Mouse (Mus musculus) spleen, embryonic (tissue): ENCODE results near the gene 1700029P11Rik.

ENCODE experiments used
- CTCF ChIA-PET: fragments of 350-600 bp; sonication (Branson Sonifier 250); formaldehyde crosslinking; loops from one replicate; lab custom pipeline; 2022; lab: Charles Lee

1700029P11Rik gene

GRCm38 (mm10) chr15:81993992-81994391 lies 13.7 kb downstream of the 1700029P11Rik start:
- CTCF ChIA-PET: no interaction called here

- CTCF ChIA-PET: no interaction called here
Measured at GRCm38 (mm10) chr15:82004257-82004656, 23.9 kb downstream of the 1700029P11Rik start.

- CTCF ChIA-PET: no interaction called here
Measured at GRCm38 (mm10) chr15:82011947-82012346, 31.6 kb downstream of the 1700029P11Rik start.

GRCm38 (mm10) chr15:82014745-82015391 lies 34.5 kb downstream of the 1700029P11Rik start:
- CTCF ChIA-PET: interaction anchor here (0.6 kb wide), 1 partner anchor 33 kb away, joined by 6 read pairs; no protein-coding TSS in a partner anchor

- CTCF ChIA-PET: no interaction called here
Measured at GRCm38 (mm10) chr15:82015392-82016100, 35.2 kb downstream of the 1700029P11Rik start.

GRCm38 (mm10) chr15:82016101-82016808 lies 35.9 kb downstream of the 1700029P11Rik start:
- CTCF ChIA-PET: interaction anchor here (0.6 kb wide), 1 partner anchor 24 kb away, joined by 5 read pairs; no protein-coding TSS in a partner anchor

- CTCF ChIA-PET: interaction anchor here (0.6 kb wide), 1 partner anchor 23 kb away, joined by 5 read pairs; no protein-coding TSS in a partner anchor
Measured at GRCm38 (mm10) chr15:82016830-82017229, 36.5 kb downstream of the 1700029P11Rik start.

- CTCF ChIA-PET: interaction anchor here (0.6 kb wide), 2 partner anchors 187 to 217 kb away, joined by 3 to 4 read pairs; no protein-coding TSS in a partner anchor
Measured at GRCm38 (mm10) chr15:82017461-82017860, 37.1 kb downstream of the 1700029P11Rik start.

- CTCF ChIA-PET: no interaction called here
Measured at GRCm38 (mm10) chr15:82019288-82019687, 38.9 kb downstream of the 1700029P11Rik start.

- CTCF ChIA-PET: interaction anchor here (0.7 kb wide), 1 partner anchor 71 kb away, joined by 3 read pairs; no protein-coding TSS in a partner anchor
Measured at GRCm38 (mm10) chr15:82022535-82023088, 42.3 kb downstream of the 1700029P11Rik start.

GRCm38 (mm10) chr15:82023965-82024635 lies 43.8 kb downstream of the 1700029P11Rik start:
- CTCF ChIA-PET: interaction anchor here (0.5 kb wide), 1 partner anchor 63 kb away, joined by 3 read pairs; no protein-coding TSS in a partner anchor

- CTCF ChIA-PET: interaction anchor here (0.7 kb wide), 1 partner anchor 1141 kb away, joined by 4 read pairs; no protein-coding TSS in a partner anchor
Measured at GRCm38 (mm10) chr15:82027276-82027675, 46.9 kb downstream of the 1700029P11Rik start.

- CTCF ChIA-PET: interaction anchor here (0.7 kb wide), 1 partner anchor 1141 kb away, joined by 4 read pairs; no protein-coding TSS in a partner anchor
Measured at GRCm38 (mm10) chr15:82027726-82028125, 47.4 kb downstream of the 1700029P11Rik start.
